Mouse (Mus musculus): Measurements from ENCODE around the gene Mfsd10. TPM values are rescaled to one million over a fixed set of nuclear protein-coding genes. Genes with fewer than 3 reads are reported as not detected.

Mfsd10 gene
- total RNA-seq (2014; rRNA removed; ENCODE audit: low replicate concordance) (31.0 and 45.7 TPM in 2 replicates), polyA plus RNA-seq (2015; fragmentation: Nextera tagmentation; extraction: Ambion mirVana) (29.9 and 30.4 TPM in 2 replicates)

DNA sequence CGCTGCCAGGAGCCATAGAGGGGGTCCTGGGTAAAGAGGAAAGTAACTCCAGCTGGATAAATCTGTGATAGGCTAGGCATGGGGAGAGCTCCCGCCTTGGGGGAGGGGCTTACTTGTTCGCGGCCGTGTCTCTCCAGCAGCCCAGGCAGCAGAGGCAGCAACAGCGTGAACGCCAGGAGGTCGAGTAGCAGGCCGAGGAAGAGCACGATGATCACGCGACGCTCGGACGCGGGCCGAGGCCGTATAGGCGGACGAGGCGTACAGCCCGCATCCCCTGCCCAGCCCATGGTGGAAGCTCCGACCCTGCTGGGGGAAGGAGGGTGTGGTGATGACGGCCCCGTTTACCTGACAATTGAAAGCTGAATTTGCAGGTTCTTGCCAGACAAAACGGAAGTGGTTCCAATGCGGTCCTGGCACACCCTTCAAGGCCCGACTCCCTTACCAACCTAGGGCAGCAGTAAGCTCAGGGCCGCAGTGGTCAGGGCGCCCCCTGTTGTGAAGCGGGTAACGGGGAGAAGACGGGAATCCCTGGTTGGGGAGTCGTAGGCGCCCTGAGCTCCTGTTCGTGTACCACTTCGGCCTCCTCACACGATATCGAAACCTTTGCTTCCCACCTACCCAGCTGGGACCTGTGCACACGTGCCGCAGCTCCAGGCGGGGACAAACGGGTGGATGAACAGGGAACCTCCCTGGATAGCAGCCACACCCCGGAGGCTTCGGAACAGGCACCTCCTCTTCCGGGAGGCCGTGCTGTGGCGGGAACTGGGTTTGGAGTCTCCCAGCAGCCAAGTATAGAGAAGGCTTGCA is at the start of gene Mfsd10:
TSS of gene Mfsd10 (minus strand) at position 732 of the 807 bp plus-strand sequence.
- peak within 1 kb of the TSS; percentile 71 for H3K4me3 ChIP-seq (ENCODE audit: low read depth, low read length)
- no peaks in the 10 kb centered on the region for H3K4me1 ChIP-seq (ENCODE audit: control insufficient read depth, insufficient read depth)
- H3K27ac ChIP-seq (ENCODE audit: low read depth): peak within 1 kb of the TSS; percentile 73
- ATAC-seq (ENCODE audit: insufficient read depth, low read depth) (peak; percentile 88), DNase-seq (ENCODE audit: low spot score) (peak; percentile 84)
- peak within 1 kb of the TSS; percentile 66 for H3K9ac ChIP-seq (replicated peaks; ENCODE audit: low read depth, low read length)
- no peak for TF ChIP-seq EP300 (IDR thresholded peaks at IDR 0.05; ENCODE audit: low read depth)
- TF ChIP-seq CTCF (IDR thresholded peaks at IDR 0.05; ENCODE audit: low read depth): peak; percentile 32; the same call in 1 of the 2 replicates
- H3K36me3 ChIP-seq (replicated peaks; ENCODE audit: control insufficient read depth, insufficient read depth, low read length): peaks cover 57% of the 10 kb centered on the region
- under 1% methylated on average over 48 of the region's 48 CpGs for WGBS
- H3K4me2 ChIP-seq (ENCODE audit: low read depth, low read length): peak within 1 kb of the TSS; percentile 92
- H3K9me3 ChIP-seq (replicated peaks; ENCODE audit: control insufficient read depth, low read length): no peaks in the 10 kb centered on the region
- H3K27me3 ChIP-seq (ENCODE audit: control insufficient read depth, insufficient read depth, low read length): no peaks in the 10 kb centered on the region

DNA sequence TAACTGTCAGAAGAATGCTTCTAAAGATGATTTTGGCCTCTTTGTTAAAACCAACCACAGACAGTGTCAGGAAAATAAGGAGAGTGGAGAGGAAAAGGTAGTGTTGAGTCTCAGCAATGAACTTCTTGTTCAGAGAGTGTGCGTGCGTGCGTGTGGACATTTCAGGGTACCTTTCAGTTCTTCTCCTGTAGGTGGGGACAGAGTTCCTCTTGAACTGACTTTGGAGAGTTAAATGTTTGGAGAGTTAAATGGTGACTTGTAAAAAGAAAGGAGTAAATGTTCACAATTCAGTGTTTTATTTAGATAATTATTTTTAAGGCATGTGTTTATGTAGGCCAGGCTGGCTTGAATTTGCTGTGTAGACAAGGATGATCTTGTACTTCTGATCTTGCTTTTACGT is 33.3 kb upstream of the Mfsd10 start:
- Histone ChIP-seq H3K27ac (ENCODE audit: low read depth) (no peak overlapping the region), H3K4me1 (ENCODE audit: control insufficient read depth, insufficient read depth) (no peaks in the 10 kb centered on the region), H3K27me3 (ENCODE audit: control insufficient read depth, insufficient read depth, low read length) (no peaks in the 10 kb centered on the region), H3K36me3 (replicated peaks; ENCODE audit: control insufficient read depth, insufficient read depth, low read length) (0 out of 2 replicates have a peak, but pooled peaks cover 9% of the 10 kb centered on the region), H3K9me3 (replicated peaks; ENCODE audit: control insufficient read depth, low read length) (no peaks in the 10 kb centered on the region), H3K4me3 (ENCODE audit: low read depth, low read length) (no peak overlapping the region), H3K9ac (replicated peaks; ENCODE audit: low read depth, low read length) (no peak overlapping the region), H3K4me2 (ENCODE audit: low read depth, low read length) (no peak overlapping the region)
- ATAC-seq (ENCODE audit: insufficient read depth, low read depth): no peak
- no peak for TF ChIP-seq EP300 (IDR thresholded peaks at IDR 0.05; ENCODE audit: low read depth)
- peak; percentile 35 for TF ChIP-seq CTCF (IDR thresholded peaks at IDR 0.05; ENCODE audit: low read depth)
- 89% methylated on average over 4 of the region's 4 CpGs for WGBS
- DNase-seq (ENCODE audit: low spot score): no peak

DNA sequence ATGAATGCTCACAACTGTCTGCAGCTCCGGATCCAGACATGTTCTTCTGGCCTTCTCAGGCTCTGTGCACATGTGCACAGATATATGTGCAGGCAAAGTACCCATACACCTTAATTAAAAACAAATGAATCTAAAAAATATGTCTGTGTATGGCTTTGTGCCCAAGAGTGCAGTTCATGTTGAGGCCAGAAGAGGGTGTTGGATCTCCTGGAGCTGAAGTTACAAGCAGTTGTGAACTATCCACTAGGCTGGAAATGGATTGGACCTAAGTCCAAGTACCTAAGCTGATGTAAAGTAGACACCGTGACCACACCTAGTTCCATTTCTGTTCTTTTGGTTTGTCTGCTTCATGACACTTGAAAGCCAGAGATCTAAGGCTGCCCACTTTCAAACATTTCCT is 32.5 kb upstream of the Mfsd10 start:
- peak; percentile 18; the same call in 1 of the 2 replicates for TF ChIP-seq CTCF (IDR thresholded peaks at IDR 0.05; ENCODE audit: low read depth)
- no peak for TF ChIP-seq EP300 (IDR thresholded peaks at IDR 0.05; ENCODE audit: low read depth)
- DNase-seq (ENCODE audit: low spot score) (no peak), ATAC-seq (ENCODE audit: insufficient read depth, low read depth) (no peak)
- no peak overlapping the region for H3K27ac ChIP-seq (ENCODE audit: low read depth)
- H3K4me2 ChIP-seq (ENCODE audit: low read depth, low read length): no peak overlapping the region
- no peak overlapping the region for H3K9ac ChIP-seq (replicated peaks; ENCODE audit: low read depth, low read length)
- WGBS: 79% methylated on average over 2 of the region's 2 CpGs
- no peaks in the 10 kb centered on the region for H3K4me1 ChIP-seq (ENCODE audit: control insufficient read depth, insufficient read depth)
- H3K9me3 ChIP-seq (replicated peaks; ENCODE audit: control insufficient read depth, low read length): no peaks in the 10 kb centered on the region
- no peak overlapping the region for H3K4me3 ChIP-seq (ENCODE audit: low read depth, low read length)
- 0 out of 2 replicates have a peak, but pooled peaks cover 13% of the 10 kb centered on the region for H3K36me3 ChIP-seq (replicated peaks; ENCODE audit: control insufficient read depth, insufficient read depth, low read length)
- no peaks in the 10 kb centered on the region for H3K27me3 ChIP-seq (ENCODE audit: control insufficient read depth, insufficient read depth, low read length)

DNA sequence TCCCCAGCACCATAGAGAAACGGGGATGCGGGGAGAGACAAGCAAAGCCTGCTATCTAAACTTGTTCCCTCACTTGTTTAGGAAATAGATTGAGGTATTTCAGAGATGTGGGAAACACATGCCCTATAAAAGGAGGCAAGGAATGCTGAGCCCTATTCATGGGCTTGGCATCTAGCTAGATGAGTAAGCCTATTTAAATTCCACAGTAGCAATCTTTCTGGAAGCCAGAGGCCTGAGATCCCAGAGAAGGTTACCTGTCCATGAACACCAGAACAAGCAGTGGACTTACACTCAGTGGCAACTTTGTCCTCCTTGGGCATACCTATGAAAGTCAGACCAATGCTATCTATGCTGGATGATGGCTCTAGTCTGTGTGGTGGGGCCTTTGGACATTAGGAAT is 26.2 kb upstream of the Mfsd10 start:
- no peak overlapping the region for H3K9ac ChIP-seq (replicated peaks; ENCODE audit: low read depth, low read length)
- ATAC-seq (ENCODE audit: insufficient read depth, low read depth) (no peak), DNase-seq (ENCODE audit: low spot score) (no peak)
- no peak overlapping the region for H3K4me2 ChIP-seq (ENCODE audit: low read depth, low read length)
- no peaks in the 10 kb centered on the region for H3K27me3 ChIP-seq (ENCODE audit: control insufficient read depth, insufficient read depth, low read length)
- H3K36me3 ChIP-seq (replicated peaks; ENCODE audit: control insufficient read depth, insufficient read depth, low read length): 0 out of 2 replicates have a peak, but pooled peaks cover 5% of the 10 kb centered on the region
- H3K27ac ChIP-seq (ENCODE audit: low read depth): no peak overlapping the region
- H3K9me3 ChIP-seq (replicated peaks; ENCODE audit: control insufficient read depth, low read length): no peaks in the 10 kb centered on the region
- peaks cover 9% of the 10 kb centered on the region; the same call in 1 of the 2 replicates for H3K4me1 ChIP-seq (ENCODE audit: control insufficient read depth, insufficient read depth)
- 65% methylated on average over 2 of the region's 2 CpGs for WGBS
- H3K4me3 ChIP-seq (ENCODE audit: low read depth, low read length): no peak overlapping the region
- TF ChIP-seq CTCF (IDR thresholded peaks at IDR 0.05; ENCODE audit: low read depth) (no peak), EP300 (IDR thresholded peaks at IDR 0.05; ENCODE audit: low read depth) (no peak)

DNA sequence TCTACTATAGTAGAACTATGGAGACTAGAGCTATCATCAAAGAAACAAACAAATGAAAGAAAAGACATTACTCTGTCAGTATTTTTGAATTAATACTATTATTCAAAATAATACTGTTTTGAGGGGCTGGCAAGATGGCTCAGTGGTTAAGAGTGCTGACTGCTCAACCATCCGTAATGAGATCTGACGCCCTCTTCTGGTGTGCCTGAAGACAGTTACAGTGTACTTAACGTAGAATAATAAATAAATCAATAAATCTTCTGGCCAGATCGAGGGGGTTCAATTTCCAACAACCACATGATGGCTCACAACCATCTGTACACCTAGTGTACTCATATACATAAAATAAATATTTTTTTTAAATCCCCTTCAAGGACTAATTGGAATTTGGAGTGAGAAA is 24.9 kb upstream of the Mfsd10 start:
- Histone ChIP-seq H3K9me3 (replicated peaks; ENCODE audit: control insufficient read depth, low read length) (no peaks in the 10 kb centered on the region), H3K9ac (replicated peaks; ENCODE audit: low read depth, low read length) (no peak overlapping the region), H3K36me3 (replicated peaks; ENCODE audit: control insufficient read depth, insufficient read depth, low read length) (peaks cover 11% of the 10 kb centered on the region), H3K4me2 (ENCODE audit: low read depth, low read length) (no peak overlapping the region), H3K27ac (ENCODE audit: low read depth) (no peak overlapping the region), H3K27me3 (ENCODE audit: control insufficient read depth, insufficient read depth, low read length) (no peaks in the 10 kb centered on the region), H3K4me1 (ENCODE audit: control insufficient read depth, insufficient read depth) (peaks cover 9% of the 10 kb centered on the region; the same call in 1 of the 2 replicates), H3K4me3 (ENCODE audit: low read depth, low read length) (no peak overlapping the region)
- TF ChIP-seq EP300 (IDR thresholded peaks at IDR 0.05; ENCODE audit: low read depth) (no peak), CTCF (IDR thresholded peaks at IDR 0.05; ENCODE audit: low read depth) (no peak)
- DNase-seq (ENCODE audit: low spot score) (no peak), ATAC-seq (ENCODE audit: insufficient read depth, low read depth) (no peak)
- 85% methylated on average over 4 of the region's 4 CpGs for WGBS

All from heart, postnatal 0 days (tissue).